Mouse (Mus musculus) gastrocnemius, adult 18-20 months (tissue): Measurements from ENCODE around the gene Tuba1a. TPM values are rescaled to one million over a fixed set of nuclear protein-coding genes. Genes with fewer than 3 reads are reported as not detected.
A peak's percentile ranks its signal among the peaks of the same experiment; 100 is the strongest.
"Not testable (repeated sequence)": the region's sequence is repeated elsewhere in the genome, so short reads cannot be mapped to it uniquely, and the experiment has no call there.

ENCODE experiments used
- DNase-seq: peaks from one replicate; pipeline ENCODE4 v3.0.0; 2021; ENCODE audit warnings: low spot score
- total RNA-seq, 2 experiments: library from RNA; stranded (reverse); gene quantifications; 2 replicates each; pipeline ENCODE4 v1.2.3; 2021

Tuba1a gene
- total RNA-seq, 2 experiments from 2014 or later: 17.9 to 38.6 TPM

DNA sequence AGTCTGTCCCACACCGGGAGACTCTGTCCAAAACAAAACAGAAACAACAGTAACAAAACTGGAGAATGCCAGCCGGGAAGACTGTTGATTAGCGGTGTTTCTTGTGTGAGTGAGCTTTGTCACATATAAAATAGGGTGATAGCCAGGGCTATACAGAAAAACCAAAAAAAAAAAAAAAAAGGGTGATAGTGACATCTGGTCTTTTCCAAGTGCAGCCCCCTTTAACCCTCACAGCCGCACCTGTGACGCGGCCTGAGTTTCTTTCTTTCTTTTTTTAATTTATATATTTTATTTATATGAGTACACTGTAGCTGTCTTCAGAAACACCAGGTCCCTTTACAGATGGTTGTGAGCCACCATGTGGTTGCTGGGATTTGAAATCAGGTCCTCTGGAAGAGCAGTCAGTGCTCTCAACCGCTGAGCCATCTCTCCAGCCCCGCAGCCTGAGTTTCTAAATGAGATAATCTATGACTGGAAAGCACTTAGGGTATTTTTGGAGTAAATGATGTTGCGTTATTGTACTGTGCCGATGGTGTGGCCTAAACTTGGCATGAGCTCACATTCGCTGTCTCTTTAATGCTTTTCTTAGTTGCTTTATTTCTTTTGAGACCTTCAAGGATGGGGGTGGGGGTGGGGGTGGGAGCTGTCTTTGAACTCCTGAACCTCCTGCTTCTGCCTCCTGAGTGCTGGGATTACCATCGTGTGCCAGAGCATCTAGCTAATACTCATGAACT, 32.6 kb upstream of the Tuba1a start:
- DNase-seq: no peak

DNA sequence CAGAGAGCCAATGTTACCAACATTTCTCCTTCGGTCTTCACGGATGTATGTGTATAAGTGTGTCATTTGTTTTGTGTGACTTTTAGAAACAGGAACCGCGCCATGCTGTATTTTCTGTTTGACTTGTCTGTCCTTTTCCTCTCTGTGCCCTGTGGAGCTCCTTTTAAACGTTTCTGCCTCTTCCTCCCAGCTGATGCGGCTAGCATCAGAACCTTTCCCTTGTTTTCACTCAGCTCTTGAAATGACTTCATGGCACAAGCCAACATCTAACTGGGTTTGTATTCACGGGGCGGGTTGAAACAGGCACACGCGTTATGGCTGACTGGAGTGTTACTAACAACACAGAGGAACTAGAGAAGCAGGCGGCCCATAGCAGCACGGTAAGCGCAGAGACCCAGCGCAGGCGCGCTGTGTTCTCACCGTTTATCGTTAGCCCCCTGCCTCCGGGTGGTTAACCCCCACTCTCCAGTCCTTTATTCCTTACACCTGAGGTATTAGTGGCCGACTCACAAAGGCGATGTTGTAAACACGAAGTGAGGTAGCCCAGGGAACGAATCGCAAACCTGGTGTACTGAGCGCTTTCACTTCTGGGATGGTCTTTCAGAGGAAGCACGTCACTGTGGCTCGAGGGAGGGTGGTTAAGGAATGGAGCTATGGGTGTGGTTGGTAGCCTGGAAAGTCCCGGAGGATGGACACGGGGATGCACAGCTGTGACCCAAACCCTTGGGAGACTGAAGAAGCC, 31.9 kb upstream of the Tuba1a start:
- DNase-seq: peak; percentile 82

DNA sequence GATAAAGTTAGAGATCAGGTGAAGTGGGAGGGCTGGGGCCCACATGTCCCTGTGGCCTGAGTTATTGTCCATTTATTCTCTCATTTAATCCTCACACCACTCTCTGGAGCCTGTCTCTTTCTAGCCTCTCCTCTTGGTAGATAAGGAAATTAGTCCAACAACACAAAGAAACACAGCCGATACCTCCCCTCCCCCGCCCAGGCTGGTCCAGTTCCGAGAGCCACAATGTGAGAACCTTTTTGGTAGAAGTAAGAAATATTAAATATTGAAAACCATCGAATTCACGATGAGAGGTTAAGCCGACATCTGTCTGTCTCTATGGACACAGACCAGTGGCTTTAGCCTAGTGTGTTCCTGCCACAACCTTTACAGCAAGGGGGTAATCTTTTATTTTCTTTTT, 31.2 kb upstream of the Tuba1a start:
- DNase-seq: no peak

DNA sequence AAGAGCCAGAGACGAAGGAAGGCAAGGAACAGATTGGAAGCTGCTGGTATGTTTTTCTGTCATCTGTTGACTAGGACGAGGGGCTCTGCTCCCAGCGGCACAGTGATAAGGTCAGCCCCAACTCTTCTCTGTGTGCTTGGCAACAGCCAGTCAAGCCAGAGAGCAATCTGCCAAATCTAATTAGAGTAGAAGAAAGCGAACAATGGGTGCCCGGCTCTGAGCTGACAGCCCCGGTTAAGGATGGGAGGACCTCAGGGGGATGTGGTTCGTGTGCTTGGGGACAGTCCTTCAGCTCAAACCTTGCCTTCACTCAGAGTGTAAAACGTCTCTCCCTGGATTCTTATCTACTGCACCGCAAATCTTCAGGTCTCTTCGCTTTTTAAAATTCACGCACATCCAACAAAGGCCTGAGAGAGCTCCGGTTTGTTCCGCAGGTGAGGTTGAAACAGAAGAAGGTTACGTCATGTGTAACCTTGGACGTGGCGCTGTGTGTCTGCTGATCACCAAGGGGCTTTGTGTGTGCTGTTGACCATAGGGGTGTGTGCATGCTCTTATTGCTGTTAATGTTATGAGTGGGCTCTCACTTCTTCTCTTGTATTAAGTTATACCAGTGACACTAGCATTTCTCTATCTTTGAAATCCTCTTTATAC, 30.1 kb upstream of the Tuba1a start:
- no peak for DNase-seq

DNA sequence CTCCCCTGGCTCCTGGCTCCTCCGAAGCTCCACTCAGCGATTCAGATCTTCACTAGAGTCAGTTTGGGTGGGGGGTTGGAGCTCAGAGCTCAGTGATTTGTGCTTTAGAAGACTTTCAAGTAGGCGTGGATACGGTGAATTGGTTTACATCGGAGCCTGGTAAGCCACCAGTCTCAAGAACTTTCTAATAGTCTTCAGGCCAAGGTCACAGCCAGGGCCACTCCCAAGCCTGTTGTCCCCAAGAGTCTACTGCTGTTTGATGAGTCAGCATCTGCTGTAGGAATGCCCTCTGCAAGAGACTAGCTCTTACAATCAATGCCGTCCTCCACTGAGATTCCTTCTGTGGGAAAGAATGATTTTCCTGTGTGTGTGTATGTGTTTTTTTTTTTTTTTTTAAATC, 28.6 kb upstream of the Tuba1a start:
- DNase-seq: no peak

DNA sequence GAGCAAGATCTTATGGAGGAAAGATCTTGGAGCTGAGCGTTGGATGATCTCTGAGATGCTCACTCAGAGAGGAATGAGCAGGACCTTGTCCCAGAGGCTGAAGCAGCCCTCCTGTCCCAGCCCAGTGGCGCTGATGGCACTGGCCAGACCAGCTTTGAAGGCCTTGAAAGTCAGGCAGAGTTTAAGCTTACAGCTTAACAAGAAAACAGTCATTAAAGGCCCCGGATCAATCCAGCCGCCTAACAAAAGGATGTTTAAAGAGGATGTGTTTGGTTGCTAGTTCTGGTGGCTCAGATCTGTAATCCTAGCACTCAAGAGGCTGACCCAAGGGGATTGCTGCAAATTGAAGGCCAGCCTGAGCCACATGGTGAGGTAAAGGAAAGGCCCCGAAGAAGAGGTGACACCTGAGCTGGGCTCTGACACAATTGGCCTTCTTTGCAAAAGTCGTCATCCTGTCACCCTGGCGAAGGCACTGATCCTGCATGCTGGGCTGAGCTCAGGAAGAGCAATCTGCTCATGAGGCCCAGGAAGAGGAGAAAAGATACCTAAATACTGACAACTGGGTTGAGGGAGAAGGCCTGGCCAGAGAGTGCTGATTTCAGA, 26.6 kb upstream of the Tuba1a start:
- DNase-seq: no peak

DNA sequence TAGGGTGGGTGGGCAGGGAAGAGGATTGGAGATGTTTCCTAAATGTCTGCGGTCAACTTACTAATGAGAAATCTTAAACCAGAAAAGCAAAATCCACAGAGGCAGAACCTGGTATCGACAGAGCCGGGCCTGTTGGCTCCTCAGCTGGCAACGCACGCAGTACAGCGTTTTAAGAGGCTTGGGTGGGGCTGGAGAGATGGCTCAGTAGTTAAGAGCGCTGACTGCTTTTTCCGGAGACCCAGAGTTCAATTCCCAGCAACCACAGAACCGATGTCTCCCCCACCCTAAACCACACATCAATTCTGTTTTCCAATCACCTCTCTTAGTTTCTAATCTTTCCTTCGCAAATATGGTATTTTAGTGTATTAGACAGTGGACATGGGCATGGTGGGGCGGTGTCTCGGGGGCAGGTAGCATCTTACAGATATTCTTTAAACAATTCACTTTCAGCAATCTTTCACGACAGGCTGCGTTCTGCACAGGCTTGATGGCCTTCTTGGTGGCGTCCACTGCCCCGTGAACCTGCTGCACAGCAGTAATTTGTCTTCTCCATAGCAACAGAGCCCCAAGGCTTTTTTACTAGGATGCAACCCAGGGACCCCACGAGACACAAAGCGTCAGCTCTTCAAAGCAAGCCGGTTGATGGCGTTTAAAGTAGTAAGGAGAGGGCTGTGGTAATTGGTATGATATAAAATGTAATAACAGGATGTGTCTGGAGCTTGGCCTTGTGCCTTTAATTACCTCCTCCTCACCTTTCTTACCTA, 25.1 kb upstream of the Tuba1a start:
- DNase-seq: no peak

DNA sequence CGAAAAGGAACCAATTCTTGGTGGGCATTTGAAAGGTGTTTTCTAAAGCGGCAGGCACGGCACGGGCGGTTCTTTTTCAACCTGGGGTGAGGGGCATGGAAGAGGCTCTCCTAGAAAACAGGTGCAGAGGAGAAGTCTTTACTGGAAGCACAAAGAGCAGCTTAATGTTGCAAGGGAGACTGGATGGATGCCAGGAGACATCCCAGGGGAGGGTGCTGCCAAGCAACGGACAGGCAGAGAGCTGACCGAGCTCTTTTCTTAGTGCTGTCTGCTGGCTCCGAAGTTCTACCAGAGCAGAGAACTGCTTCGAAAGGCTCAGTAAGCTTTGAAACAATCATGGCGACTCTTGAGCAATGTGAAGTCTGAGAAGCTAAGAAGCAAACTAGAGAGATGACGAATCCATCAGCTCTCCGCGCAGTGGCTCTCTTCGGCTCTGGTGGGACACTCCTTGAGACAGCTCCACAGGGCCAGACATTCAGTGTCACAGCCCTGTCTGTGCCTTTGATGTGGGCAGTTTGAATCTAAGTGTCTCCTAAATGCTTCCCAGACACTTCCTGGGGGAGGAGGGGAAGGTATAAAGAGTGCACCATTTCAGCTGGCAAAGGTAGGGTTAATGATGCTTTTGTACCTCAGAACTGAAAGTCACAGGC, 24.4 kb upstream of the Tuba1a start:
- DNase-seq: peak; percentile 93

DNA sequence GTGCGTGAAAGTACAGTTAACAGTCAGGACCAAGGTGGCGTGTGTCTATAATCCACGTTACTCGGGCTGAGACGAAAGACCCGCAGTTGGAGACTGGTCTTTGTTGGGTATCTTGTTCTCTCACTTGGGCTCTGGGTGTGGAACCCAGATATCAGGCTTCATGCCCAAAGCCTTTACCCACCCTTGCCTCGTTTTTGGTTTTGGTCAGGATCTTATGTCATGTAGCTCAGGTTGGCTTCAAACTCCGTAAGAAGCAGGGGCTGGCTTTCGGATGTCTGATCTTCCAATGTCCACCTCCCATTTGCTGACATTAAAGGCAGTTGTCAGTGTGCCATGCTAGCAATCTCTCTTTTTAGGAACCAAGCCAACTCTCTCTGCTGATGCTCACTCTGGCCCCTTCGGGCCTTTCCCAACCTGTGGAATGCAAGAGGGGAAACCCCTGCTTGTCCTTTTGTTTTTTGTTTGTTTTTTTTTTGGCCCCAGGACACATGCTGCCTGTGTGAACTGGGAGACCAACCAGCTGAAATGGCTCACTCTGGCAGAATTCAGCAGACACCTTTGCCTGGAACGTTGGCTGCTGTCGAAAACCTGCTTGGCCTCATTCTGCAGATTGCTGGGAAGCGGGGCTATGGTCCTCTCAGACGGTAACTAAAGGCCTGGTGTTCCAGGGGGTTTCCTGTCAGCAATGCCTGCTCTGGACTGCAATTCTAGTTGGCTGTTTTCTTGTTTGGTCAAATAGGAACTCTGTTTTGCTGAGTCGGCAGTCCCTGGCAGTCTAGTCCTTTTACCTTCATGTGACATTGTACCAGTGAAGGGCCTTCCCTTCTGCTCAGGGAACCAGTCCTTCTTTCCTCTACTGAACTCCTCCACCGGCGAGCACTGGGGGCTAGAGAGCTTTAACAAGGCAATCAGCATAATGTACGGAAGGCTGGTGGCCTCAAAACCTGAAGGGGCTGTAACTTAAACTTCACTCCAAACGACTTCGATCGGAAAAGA, 23.6 kb upstream of the Tuba1a start:
- no peak for DNase-seq

DNA sequence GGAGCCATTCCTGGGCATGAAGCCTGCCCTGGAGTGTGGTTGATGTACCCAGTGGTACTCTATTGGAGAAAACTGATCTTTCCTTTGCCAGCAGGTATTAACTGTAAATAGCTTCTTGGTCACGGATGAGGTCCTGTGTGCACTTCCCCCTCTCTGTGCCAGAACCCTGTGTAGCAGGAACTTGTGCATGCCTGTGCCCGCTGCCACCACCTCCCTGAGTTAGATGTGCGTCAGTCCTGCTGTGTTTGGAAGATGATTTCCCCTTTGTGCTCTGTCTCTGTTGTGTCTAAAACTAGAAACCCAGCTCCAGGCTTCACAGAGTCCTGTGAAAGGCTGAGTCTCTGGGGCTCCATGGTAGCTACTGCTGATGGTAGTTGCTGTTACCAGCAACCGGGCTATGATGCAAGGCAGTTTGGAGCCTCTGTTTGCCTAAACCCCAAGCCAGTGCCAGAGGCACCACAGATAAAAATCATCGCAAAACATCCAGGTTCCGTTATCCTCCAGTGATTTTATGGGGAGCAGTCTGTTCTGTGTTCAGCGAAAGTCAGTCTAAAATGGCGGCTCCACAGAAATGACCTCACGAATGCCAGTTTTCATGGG, 19.6 kb upstream of the Tuba1a start:
- DNase-seq: no peak

DNA sequence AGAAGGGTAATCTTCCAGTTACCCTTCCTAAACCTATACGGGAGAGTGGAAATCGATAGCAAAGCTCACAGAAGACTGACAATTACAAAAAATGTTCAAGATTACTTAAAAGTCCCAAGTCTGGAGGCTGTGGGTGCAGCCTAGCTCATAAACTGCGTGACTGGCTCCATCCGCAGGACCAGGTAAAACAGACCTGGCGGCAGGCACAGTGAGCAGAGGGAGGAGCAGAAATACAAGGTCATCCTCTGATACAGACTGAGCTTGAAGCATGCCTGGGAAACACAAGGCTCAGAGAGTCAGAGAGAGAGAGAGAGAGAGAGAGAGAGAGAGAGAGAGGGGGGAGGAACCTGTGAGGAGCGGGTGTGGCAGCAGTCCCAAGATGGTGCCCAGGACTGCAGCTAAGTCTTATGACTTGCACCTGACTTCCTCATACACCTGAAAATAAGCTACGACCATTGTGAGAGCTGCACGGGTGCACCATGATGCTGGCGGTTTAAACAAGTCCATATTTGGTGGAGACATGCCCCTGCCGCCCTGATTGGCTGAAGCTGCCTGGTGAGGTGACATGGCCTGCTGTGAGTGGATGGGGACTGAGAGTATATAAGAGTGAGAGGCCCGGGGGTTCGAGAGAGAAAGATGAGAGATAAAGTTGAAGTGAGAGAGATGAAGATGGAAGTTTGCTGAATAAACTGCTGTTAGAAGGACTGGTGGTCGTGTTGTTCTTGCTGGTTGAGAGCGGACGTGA, 18.2 kb upstream of the Tuba1a start:
- DNase-seq: not testable (repeated sequence)

DNA sequence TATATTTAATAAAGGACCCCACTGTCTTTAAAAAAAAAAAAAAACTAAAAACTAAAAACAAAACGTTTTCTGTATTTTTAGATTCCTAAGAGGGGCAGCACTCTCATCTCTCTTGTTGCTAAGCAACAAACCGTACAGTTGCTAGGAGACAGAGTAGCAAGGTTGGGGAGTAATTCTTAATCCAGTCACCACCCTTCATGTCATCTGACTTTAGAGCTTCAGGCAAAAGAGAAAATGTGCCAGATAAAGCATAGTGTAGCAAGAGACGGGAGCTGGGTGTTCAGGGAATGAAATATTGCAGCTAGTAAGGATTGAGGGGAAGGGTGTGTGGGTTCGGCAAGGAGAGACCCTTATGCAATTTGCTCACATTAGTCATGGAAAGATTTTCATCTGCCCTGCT, 17.6 kb upstream of the Tuba1a start:
- DNase-seq: no peak

DNA sequence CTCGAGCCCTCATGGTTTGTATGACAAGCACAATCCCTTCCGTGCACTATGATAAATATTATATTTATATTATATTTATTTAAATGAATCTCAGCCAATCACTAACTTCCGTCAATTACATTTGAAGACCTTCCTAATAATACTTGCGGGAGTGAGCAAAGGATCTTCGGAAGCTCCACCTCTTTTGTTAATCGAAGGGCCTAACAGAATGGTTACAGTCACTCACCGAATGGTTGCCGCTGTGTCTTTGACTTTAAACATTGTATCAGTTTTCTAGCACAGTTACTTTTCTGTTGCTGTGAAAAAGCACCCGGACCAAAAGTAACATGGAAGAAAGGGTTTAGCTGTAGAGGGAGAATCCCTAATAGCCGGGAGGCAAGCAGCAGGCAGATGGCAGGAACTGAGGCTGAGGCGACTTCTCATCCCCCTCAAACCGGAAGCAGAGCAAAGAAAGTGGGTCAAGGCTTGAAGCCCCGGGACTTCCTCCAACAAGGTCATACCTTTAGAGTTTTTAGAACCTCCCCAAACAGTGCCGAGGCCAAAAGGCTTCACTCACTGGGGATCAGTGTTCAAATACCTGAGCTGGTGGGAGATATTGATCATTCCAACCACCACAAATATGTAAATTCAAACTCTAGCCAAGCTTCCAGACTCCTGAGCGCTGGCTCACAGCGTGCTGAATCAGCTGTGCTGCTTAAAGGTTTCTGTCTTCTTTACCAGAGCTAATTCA, 16.0 kb upstream of the Tuba1a start:
- DNase-seq: no peak

DNA sequence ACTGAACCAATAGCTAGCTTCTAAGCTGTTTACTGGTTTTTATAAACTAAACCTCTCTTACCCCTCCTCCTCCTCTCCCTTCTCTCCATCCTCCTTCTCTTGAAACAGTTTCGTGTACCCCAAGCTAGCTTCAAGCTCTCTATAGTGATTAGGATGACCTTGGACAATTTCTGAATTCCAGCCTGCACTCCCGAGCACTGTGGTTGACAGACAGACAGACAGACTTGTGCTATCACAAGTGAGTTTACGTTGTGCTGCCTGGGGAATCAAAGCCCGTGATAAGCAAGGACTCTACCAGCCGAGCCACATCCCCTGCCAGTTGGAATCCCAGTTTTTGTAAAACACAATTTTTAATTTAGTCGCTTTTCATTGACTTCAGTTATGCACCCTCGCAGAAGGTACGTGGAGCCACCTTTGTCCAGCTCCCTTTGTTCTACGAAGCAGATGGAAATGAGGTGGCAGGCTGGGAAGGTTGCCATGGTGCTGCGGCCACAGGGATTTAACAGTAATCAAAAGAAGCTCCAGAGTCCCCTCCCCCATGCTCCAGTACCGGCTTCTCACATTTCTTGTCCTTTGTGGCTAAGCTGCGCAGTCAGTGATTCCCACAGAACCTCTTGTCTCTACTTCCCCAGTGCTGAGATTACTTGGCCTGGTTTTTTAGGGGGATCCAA, 15.3 kb upstream of the Tuba1a start:
- DNase-seq: no peak

DNA sequence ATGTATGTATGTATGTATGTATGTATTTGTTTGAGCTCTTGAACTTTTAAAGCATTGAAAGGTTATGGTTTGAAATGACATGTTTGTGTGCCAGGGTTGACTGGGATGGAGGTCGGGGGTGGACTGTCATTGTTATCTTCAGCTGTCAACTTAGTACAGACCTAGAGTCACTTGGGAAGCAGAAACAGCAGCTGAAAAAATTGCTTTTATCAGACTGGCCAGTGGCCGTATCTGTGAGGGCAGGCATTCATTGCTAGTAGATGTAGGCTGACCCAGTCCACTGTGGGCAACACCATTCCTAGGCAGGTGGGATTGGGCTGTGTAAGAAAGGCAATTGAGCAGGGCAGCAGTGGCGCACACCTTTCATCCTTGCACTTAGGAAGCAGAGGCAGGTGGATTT, 6.0 kb upstream of the Tuba1a start:
- no peak for DNase-seq

DNA sequence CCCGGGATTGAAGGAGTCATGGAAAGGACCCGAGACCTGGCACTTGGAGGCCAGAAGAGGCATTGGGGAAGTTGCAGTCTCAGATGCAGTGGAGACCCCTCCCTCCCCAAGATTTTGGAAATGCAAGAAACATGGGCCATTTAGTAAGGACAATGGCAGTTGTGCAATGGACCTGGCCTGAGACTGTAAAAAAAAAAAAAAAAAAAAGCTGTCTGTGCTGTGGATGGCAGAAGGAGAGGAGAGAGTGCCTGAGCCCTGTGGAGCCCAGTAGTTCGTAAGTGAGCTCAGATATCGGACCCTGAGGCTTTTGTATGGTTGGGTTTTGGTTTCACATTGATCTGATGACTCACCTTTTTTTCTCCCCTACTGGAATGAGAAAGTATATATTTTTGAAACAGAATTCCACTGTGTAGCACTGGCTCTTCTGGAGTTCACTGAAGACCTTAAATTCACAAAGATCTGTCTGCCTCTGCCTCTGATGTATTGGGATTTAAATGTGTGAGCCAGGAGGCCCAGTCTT, 5.5 kb upstream of the Tuba1a start:
- DNase-seq: no peak

DNA sequence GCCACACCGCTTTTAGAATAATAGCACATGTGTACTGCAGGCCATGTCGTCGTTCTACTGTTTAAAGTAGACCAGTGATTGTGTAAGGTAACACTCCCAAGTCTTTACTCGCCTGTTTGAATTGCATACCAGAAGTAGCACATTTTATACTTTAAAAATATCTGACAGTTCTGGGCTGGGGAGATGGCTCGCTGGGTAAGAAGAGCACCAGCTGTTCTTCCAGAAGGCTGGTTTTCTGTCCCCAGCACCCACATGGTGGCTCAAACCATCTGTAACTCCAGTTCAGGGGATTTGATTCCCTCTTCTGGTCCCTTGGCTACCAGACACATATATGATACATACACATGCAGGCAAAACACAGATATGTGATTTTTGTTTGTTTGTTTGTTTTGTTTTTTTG, 4.0 kb upstream of the Tuba1a start:
- no peak for DNase-seq
